ENCODE assay signal across 8 mouse cellular contexts in genomic region chr7:141562852-141563427, GRCm38 (mm10). TPM values are rescaled to one million over a fixed set of nuclear protein-coding genes. Genes with fewer than 3 reads are reported as not detected.
DNase-seq lines count a peak whose midpoint lies in the region; ATAC-seq and TF ChIP-seq lines count a peak whose summit lies in the region.

No protein-coding gene starts in this region.

- H3K4me2 ChIP-seq in lung, postnatal 0 days (replicated peaks; ENCODE audit: low read depth, low read length), result peak overlapping the region; percentile 85

- peaks cover 13% of the 10 kb centered on the region; the same call in 1 of the 2 replicates for H3K4me1 ChIP-seq in lung, postnatal 0 days (ENCODE audit: insufficient read depth, low read depth, low read length)

- WGBS in lung, postnatal 0 days, result 2% methylated on average over 21 of the region's 21 CpGs

- DNase-seq in NIH3T3 (ENCODE audit: low read depth), result peak; percentile 88
- DNase-seq in cerebellum, adult 18-20 months, result peak; percentile 54 to 58
- DNase-seq in forelimb bud, embryonic 11.5 days (ENCODE audit: low read depth, low spot score), result peak; percentile 24
- DNase-seq in heart, postnatal 4 days, result peak; percentile 51
- peak; percentile 43 to 44 for DNase-seq in layer of hippocampus, adult 8-10 months (ENCODE audit: low spot score in 2 of 2)
- DNase-seq in lung, postnatal 0 days (ENCODE audit: low spot score), result peak; percentile 74
- DNase-seq in right cerebral cortex, postnatal 14 days, result peak; percentile 32
- no peak for DNase-seq in yolk sac, embryonic 10.5 days (ENCODE audit: low spot score)

- H3K9me3 ChIP-seq in lung, postnatal 0 days (ENCODE audit: low read length), result no peaks in the 10 kb centered on the region

- no peaks in the 10 kb centered on the region for H3K27me3 ChIP-seq in lung, postnatal 0 days (replicated peaks; ENCODE audit: insufficient read depth, low read length)

- H3K36me3 ChIP-seq in lung, postnatal 0 days (ENCODE audit: insufficient read depth, low read length), result no peaks in the 10 kb centered on the region

- no peak for TF ChIP-seq EP300 in lung, postnatal 0 days (IDR thresholded peaks at IDR 0.05)

- TF ChIP-seq CTCF in lung, postnatal 0 days (IDR thresholded peaks at IDR 0.05), result no peak

- peak overlapping the region; percentile 97 for H3K4me3 ChIP-seq in lung, postnatal 0 days (ENCODE audit: low read depth, low read length)

- peak overlapping the region; percentile 98 for H3K9ac ChIP-seq in lung, postnatal 0 days (replicated peaks; ENCODE audit: low read depth)

- peak; percentile 10 for ATAC-seq in lung, postnatal 0 days

- peak overlapping the region; percentile 89 for H3K27ac ChIP-seq in lung, postnatal 0 days (ENCODE audit: low read length)

RNA-seq across cellular contexts. Expression of gene Ap2a2, which starts 1.0 kb away (rescaled TPM):
- 10 to 100 TPM; 61.1 to 61.4 TPM for total RNA-seq in heart, postnatal 4 days (2021)
- 100 to 1,000 TPM; 217 to 253 (median 230) TPM for total RNA-seq in layer of hippocampus, adult 8-10 months (2022)
- 42.6 and 45.5 TPM in 2 replicates for polyA plus RNA-seq in lung, postnatal 0 days (2015; fragmentation: Nextera tagmentation; extraction: Ambion mirVana)

RNA-seq across cellular contexts. Expression of gene Chid1, which starts 23.3 kb away (rescaled TPM):
- total RNA-seq in heart, postnatal 4 days (2021), result 10 to 100 TPM; 36.5 to 36.6 TPM
- total RNA-seq in layer of hippocampus, adult 8-10 months (2022), result 10 to 100 TPM; 74.8 to 80.6 (median 76.0) TPM
- polyA plus RNA-seq in lung, postnatal 0 days (2015; fragmentation: Nextera tagmentation; extraction: Ambion mirVana), result 15.6 and 20.2 TPM in 2 replicates
